Comparison of ENCODE assay signal across 10 mouse cellular contexts in genomic region chr3:84428994-84429725, GRCm38 (mm10). TPM values are rescaled to one million over a fixed set of nuclear protein-coding genes. Genes with fewer than 3 reads are reported as not detected.
A peak's percentile ranks its signal among the peaks of the same experiment; 100 is the strongest.
DNase-seq lines count a peak whose midpoint lies in the region; ATAC-seq lines count a peak whose summit lies in the region.
"Had no signal": no experiment of that assay in that cellular context is flagged by ENCODE, and none has a peak within 500 bp of the region (broad histone marks: within the 10 kb centered on the region; RNA-seq: fewer than 3 reads in every experiment).

No protein-coding gene starts in this region.

- peak; percentile 32 for DNase-seq in urinary bladder, postnatal 25 days (ENCODE audit: low spot score)
- no peak for DNase-seq in urinary bladder, adult 2 months (ENCODE audit: low spot score)
- peak; percentile 66 for DNase-seq in gonadal fat pad, adult 2 months (ENCODE audit: low read depth)
- DNase-seq in liver, embryonic 13.5 days, result no peak
- DNase-seq in thymus, postnatal 14 days, result no peak
- DNase-seq in cerebellum, adult 9-10 months, result no peak
- DNase-seq in spleen, postnatal 36 days (ENCODE audit: low spot score in 2 of 2), result no peak

- H3K4me2 ChIP-seq in liver, embryonic 13.5 days, result no peak overlapping the region
- H3K4me2 ChIP-seq in forebrain, embryonic 15.5 days (replicated peaks), result no peak overlapping the region
- H3K4me2 ChIP-seq: limb, embryonic 12.5 days had no signal

- H3K27ac ChIP-seq in liver, embryonic 13.5 days, result no peak overlapping the region
- H3K27ac ChIP-seq in forebrain, embryonic 15.5 days (replicated peaks), result no peak overlapping the region
- H3K27ac ChIP-seq: embryonic facial prominence, embryonic 10.5 days; limb, embryonic 12.5 days had no signal

- H3K4me1 ChIP-seq in liver, embryonic 13.5 days (replicated peaks), result peaks cover 12% of the 10 kb centered on the region; the same call in 1 of the 2 replicates
- peaks cover 6% of the 10 kb centered on the region for H3K4me1 ChIP-seq in forebrain, embryonic 15.5 days

- 0 out of 2 replicates have a peak, but pooled peaks have one; percentile 25 for ATAC-seq in liver, embryonic 13.5 days (ENCODE audit: low read depth)
- ATAC-seq in forebrain, embryonic 15.5 days (replicated peaks), result no peak

- H3K36me3 ChIP-seq in liver, embryonic 13.5 days, result no peaks in the 10 kb centered on the region
- no peaks in the 10 kb centered on the region for H3K36me3 ChIP-seq in forebrain, embryonic 15.5 days
- H3K36me3 ChIP-seq: embryonic facial prominence, embryonic 10.5 days; limb, embryonic 12.5 days had no signal

- peaks cover 55% of the 10 kb centered on the region for H3K27me3 ChIP-seq in liver, embryonic 13.5 days
- no peaks in the 10 kb centered on the region for H3K27me3 ChIP-seq in forebrain, embryonic 15.5 days
- H3K27me3 ChIP-seq: limb, embryonic 12.5 days had no signal

- H3K9ac ChIP-seq in liver, embryonic 13.5 days, result no peak overlapping the region
- H3K9ac ChIP-seq in forebrain, embryonic 15.5 days (replicated peaks), result no peak overlapping the region
- H3K9ac ChIP-seq: limb, embryonic 12.5 days had no signal

- 79% methylated on average over 12 of the region's 12 CpGs for WGBS in liver, embryonic 13.5 days (ENCODE audit: insufficient replicate concordance)
- WGBS in forebrain, embryonic 15.5 days, result 93% methylated on average over 12 of the region's 12 CpGs

- no peaks in the 10 kb centered on the region for H3K9me3 ChIP-seq in liver, embryonic 13.5 days (replicated peaks)
- H3K9me3 ChIP-seq in forebrain, embryonic 15.5 days, result no peaks in the 10 kb centered on the region
- H3K9me3 ChIP-seq: embryonic facial prominence, embryonic 10.5 days; limb, embryonic 12.5 days had no signal

- H3K4me3 ChIP-seq in liver, embryonic 13.5 days (replicated peaks), result no peak overlapping the region
- H3K4me3 ChIP-seq in forebrain, embryonic 15.5 days, result no peak overlapping the region
- H3K4me3 ChIP-seq: embryonic facial prominence, embryonic 10.5 days; limb, embryonic 12.5 days had no signal

RNA-seq across cellular contexts. Expression of gene Fhdc1, which starts 51.1 kb away (rescaled TPM):
- 10.5 and 13.5 TPM in 2 replicates for polyA plus RNA-seq in urinary bladder, adult 2 months (2012; rRNA removed)
- polyA plus RNA-seq in gonadal fat pad, adult 2 months (2012; rRNA removed), result 1.7 and 2.3 TPM in 2 replicates
- polyA plus RNA-seq in liver, embryonic 13.5 days (2015; fragmentation: Nextera tagmentation; extraction: Ambion mirVana), result 30.2 and 30.9 TPM in 2 replicates
- polyA plus RNA-seq in forebrain, embryonic 15.5 days (2015; fragmentation: Nextera tagmentation; extraction: Ambion mirVana), result 1.6 and 1.7 TPM in 2 replicates

Comparison
In these comparisons a context has a peak if more than half of its experiments do, and no peak if none do; other contexts are left out.
1. DNase-seq: peak in urinary bladder, postnatal 25 days (single experiment) and gonadal fat pad, adult 2 months (single experiment); none in urinary bladder, adult 2 months (single experiment), liver, embryonic 13.5 days (single experiment), thymus, postnatal 14 days (single experiment), cerebellum, adult 9-10 months (single experiment) and spleen, postnatal 36 days (0 of 2).